Comparison of ENCODE assay signal across 8 mouse cellular contexts in genomic region chr2:21940797-21941487, GRCm38 (mm10).
A peak's percentile ranks its signal among the peaks of the same experiment; 100 is the strongest.
DNase-seq lines count a peak whose midpoint lies in the region; ATAC-seq lines count a peak whose summit lies in the region.

No protein-coding gene starts in this region.

- no peaks in the 10 kb centered on the region for H3K27me3 ChIP-seq in midbrain, embryonic 11.5 days (ENCODE audit: control insufficient read depth, insufficient read depth, low read length)
- no peaks in the 10 kb centered on the region for H3K27me3 ChIP-seq in midbrain, embryonic 10.5 days (ENCODE audit: low read depth, poor library complexity, severe bottlenecking)
- no peaks in the 10 kb centered on the region for H3K27me3 ChIP-seq in embryonic facial prominence, embryonic 14.5 days (replicated peaks; ENCODE audit: control insufficient read depth, insufficient read depth, low read length)
- H3K27me3 ChIP-seq in neural tube, embryonic 12.5 days (replicated peaks), result no peaks in the 10 kb centered on the region

- H3K9ac ChIP-seq in midbrain, embryonic 11.5 days (ENCODE audit: low read length), result no peak overlapping the region
- H3K9ac ChIP-seq in embryonic facial prominence, embryonic 14.5 days (ENCODE audit: low read depth, low read length), result no peak overlapping the region
- H3K9ac ChIP-seq in neural tube, embryonic 12.5 days, result no peak overlapping the region

- H3K36me3 ChIP-seq in midbrain, embryonic 11.5 days (ENCODE audit: control insufficient read depth, insufficient read depth, low read length), result no peaks in the 10 kb centered on the region
- H3K36me3 ChIP-seq in midbrain, embryonic 10.5 days, result no peaks in the 10 kb centered on the region
- no peaks in the 10 kb centered on the region for H3K36me3 ChIP-seq in embryonic facial prominence, embryonic 14.5 days (ENCODE audit: control insufficient read depth, insufficient read depth, low read length)
- H3K36me3 ChIP-seq in neural tube, embryonic 12.5 days, result no peaks in the 10 kb centered on the region

- H3K4me1 ChIP-seq in midbrain, embryonic 11.5 days (ENCODE audit: control insufficient read depth, insufficient read depth, low read length), result no peaks in the 10 kb centered on the region
- H3K4me1 ChIP-seq in midbrain, embryonic 10.5 days, result no peaks in the 10 kb centered on the region
- no peaks in the 10 kb centered on the region for H3K4me1 ChIP-seq in embryonic facial prominence, embryonic 14.5 days (ENCODE audit: control insufficient read depth, insufficient read depth, low read length)
- no peaks in the 10 kb centered on the region for H3K4me1 ChIP-seq in neural tube, embryonic 12.5 days

- H3K9me3 ChIP-seq in midbrain, embryonic 11.5 days (ENCODE audit: control insufficient read depth, low read length), result no peaks in the 10 kb centered on the region
- no peaks in the 10 kb centered on the region; the same call in 1 of the 2 replicates for H3K9me3 ChIP-seq in midbrain, embryonic 10.5 days (replicated peaks)
- H3K9me3 ChIP-seq in embryonic facial prominence, embryonic 14.5 days (ENCODE audit: control insufficient read depth, low read length), result no peaks in the 10 kb centered on the region
- no peaks in the 10 kb centered on the region for H3K9me3 ChIP-seq in neural tube, embryonic 12.5 days

- WGBS in midbrain, embryonic 11.5 days, result 53% methylated on average over 4 of the region's 4 CpGs
- WGBS in midbrain, embryonic 10.5 days, result 49% methylated on average over 4 of the region's 4 CpGs
- WGBS in embryonic facial prominence, embryonic 14.5 days, result 48% methylated on average over 4 of the region's 4 CpGs
- WGBS in neural tube, embryonic 12.5 days, result 52% methylated on average over 4 of the region's 4 CpGs

- no peak overlapping the region for H3K27ac ChIP-seq in midbrain, embryonic 11.5 days (ENCODE audit: low read depth, low read length)
- H3K27ac ChIP-seq in midbrain, embryonic 10.5 days (replicated peaks), result no peak overlapping the region
- no peak overlapping the region for H3K27ac ChIP-seq in embryonic facial prominence, embryonic 14.5 days (replicated peaks; ENCODE audit: low read depth, low read length)
- no peak overlapping the region for H3K27ac ChIP-seq in neural tube, embryonic 12.5 days

- peak; percentile 71; the same call in 1 of the 2 replicates for ATAC-seq in midbrain, embryonic 11.5 days (ENCODE audit: low FRiP score)
- ATAC-seq in embryonic facial prominence, embryonic 14.5 days (ENCODE audit: low read depth), result no peak
- ATAC-seq in neural tube, embryonic 12.5 days (ENCODE audit: low FRiP score, low read depth), result peak; percentile 73; the same call in 1 of the 2 replicates

- peak; percentile 54 to 68 for DNase-seq in cerebellum, postnatal 10 days
- no peak for DNase-seq in cerebellum, adult 11 months
- peak; percentile 86 for DNase-seq in midbrain, embryonic 11.5 days (ENCODE audit: low spot score, missing footprints)
- no peak for DNase-seq in midbrain, embryonic 10.5 days (ENCODE audit: low spot score)
- peak; percentile 78 for DNase-seq in embryonic facial prominence, embryonic 14.5 days (ENCODE audit: low spot score)
- DNase-seq in layer of hippocampus, adult 18-20 months (ENCODE audit: low spot score in 2 of 2), result peak; percentile 18 to 71
- no peak for DNase-seq in urinary bladder, postnatal 36 days (ENCODE audit: low spot score in 2 of 2)

- no peak overlapping the region for H3K4me3 ChIP-seq in midbrain, embryonic 11.5 days (ENCODE audit: low read depth, low read length)
- no peak overlapping the region for H3K4me3 ChIP-seq in midbrain, embryonic 10.5 days
- H3K4me3 ChIP-seq in embryonic facial prominence, embryonic 14.5 days (ENCODE audit: low read depth, low read length), result no peak overlapping the region
- no peak overlapping the region for H3K4me3 ChIP-seq in neural tube, embryonic 12.5 days

- no peak overlapping the region for H3K4me2 ChIP-seq in midbrain, embryonic 11.5 days
- no peak overlapping the region for H3K4me2 ChIP-seq in embryonic facial prominence, embryonic 14.5 days (ENCODE audit: low read depth, low read length)
- H3K4me2 ChIP-seq in neural tube, embryonic 12.5 days (replicated peaks), result no peak overlapping the region

Comparison
In these comparisons a context has a peak if more than half of its experiments do, and no peak if none do; other contexts are left out.
1. DNase-seq: peak in cerebellum, postnatal 10 days (2 of 2), midbrain, embryonic 11.5 days (single experiment), embryonic facial prominence, embryonic 14.5 days (single experiment) and layer of hippocampus, adult 18-20 months (2 of 2); none in cerebellum, adult 11 months (single experiment), midbrain, embryonic 10.5 days (single experiment) and urinary bladder, postnatal 36 days (0 of 2).